Mouse (Mus musculus): ENCODE data around the gene Gkap1.

DNA sequence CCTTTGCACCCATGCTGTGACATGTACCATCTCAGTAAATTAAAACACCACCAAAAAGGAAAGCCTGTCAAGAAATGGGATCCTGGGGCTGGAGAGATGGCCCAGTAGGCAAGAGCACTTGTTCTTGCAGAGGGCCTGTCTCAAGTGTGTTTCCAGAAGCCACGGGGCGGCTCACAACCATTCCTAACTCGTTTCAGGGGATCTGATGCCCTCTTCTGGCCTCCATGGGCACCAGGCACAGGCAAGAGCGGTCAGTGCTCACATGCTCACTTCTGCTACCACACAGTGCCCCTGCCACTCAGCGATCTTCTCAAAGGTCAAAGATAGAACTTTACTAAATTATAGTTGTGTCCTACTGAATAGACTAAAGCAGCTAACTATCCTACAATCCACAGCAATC is 42.9 kb downstream of the Gkap1 start:
- TF ChIP-seq CTCF (conservative IDR thresholded peaks at IDR 0.05; ENCODE audit: low read length) (no peak), NANOG (IDR thresholded peaks at IDR 0.05; ENCODE audit: borderline replicate concordance, low read length) (no peak)

All from E14TG2a.4 (cell line).